Mouse (Mus musculus): ENCODE results near the gene Lst1. TPM values are rescaled to one million over a fixed set of nuclear protein-coding genes. Genes with fewer than 3 reads are reported as not detected.

Lst1 gene
- total RNA-seq, 1 experiment: 2.7 TPM

- H3K4me1 ChIP-seq (ENCODE audit: control insufficient read depth in 2 of 2, insufficient read depth in 2 of 2, low read length in 2 of 2, poor library complexity in 1 of 2): peaks cover 3 to 14% of the 10 kb centered on the region in 2 experiments
- no peak overlapping the region for H3K9ac ChIP-seq (ENCODE audit: insufficient read depth, low read depth, low read length, poor library complexity, severe bottlenecking)
- TF ChIP-seq ZNF384 (IDR thresholded peaks at IDR 0.05; ENCODE audit: low read depth, low read length): no peak
- no peak for TF ChIP-seq MAFK (IDR thresholded peaks at IDR 0.05; ENCODE audit: insufficient read depth, low read depth, low read length)
- no peak for TF ChIP-seq CHD2 (IDR thresholded peaks at IDR 0.05; ENCODE audit: low read depth, low read length)
These were observed 4.7 kb upstream of the Lst1 start for GRCm38 (mm10) chr17:35192924-35193323.

GRCm38 (mm10) chr17:35191723-35192122 is 3.5 kb upstream of the Lst1 start:
- TF ChIP-seq HCFC1 (IDR thresholded peaks at IDR 0.05; ENCODE audit: borderline replicate concordance, insufficient read depth, low read length) (no peak), CHD2 (IDR thresholded peaks at IDR 0.05; ENCODE audit: low read depth, low read length) (no peak), MAFK (IDR thresholded peaks at IDR 0.05; ENCODE audit: insufficient read depth, low read depth, low read length) (no peak), ZNF384 (IDR thresholded peaks at IDR 0.05; ENCODE audit: low read depth, low read length) (no peak), ZC3H11A (IDR thresholded peaks at IDR 0.05; ENCODE audit: borderline replicate concordance, low read depth, low read length) (no peak)
- Histone ChIP-seq H3K4me3 (ENCODE audit: insufficient read depth in 1 of 2, low read depth in 1 of 2, low read length in 2 of 2, poor library complexity in 1 of 2, severe bottlenecking in 1 of 2) (no peak overlapping the region), H3K27ac (ENCODE audit: insufficient read depth, low read depth, low read length, poor library complexity, severe bottlenecking) (no peak overlapping the region), H3K36me3 (ENCODE audit: control insufficient read depth, insufficient read depth, low read length, poor library complexity, severe bottlenecking) (no peaks in the 10 kb centered on the region), H3K9ac (ENCODE audit: insufficient read depth, low read depth, low read length, poor library complexity, severe bottlenecking) (no peak overlapping the region), H3K4me1 (ENCODE audit: control insufficient read depth in 2 of 2, insufficient read depth in 2 of 2, low read length in 2 of 2, poor library complexity in 1 of 2) (peaks cover 4 to 20% of the 10 kb centered on the region in 2 experiments), H3K9me3 (ENCODE audit: control insufficient read depth, insufficient read depth, low read depth, low read length) (no peaks in the 10 kb centered on the region)
- DNase-seq (ENCODE audit: low read depth, low spot score): no peak
- in situ Hi-C loops (cut with MboI; ENCODE audit: low sequenced_read_pairs in 2 of 2, unreplicated experiment in 2 of 2): no loop called here

More at GRCm38 (mm10) chr17:35192924-35193323, 4.7 kb upstream of the Lst1 start:
- Histone ChIP-seq H3K9me3 (ENCODE audit: control insufficient read depth, insufficient read depth, low read depth, low read length) (no peaks in the 10 kb centered on the region), H3K4me3 (ENCODE audit: insufficient read depth in 1 of 2, low read depth in 1 of 2, low read length in 2 of 2, poor library complexity in 1 of 2, severe bottlenecking in 1 of 2) (no peak overlapping the region), H3K36me3 (ENCODE audit: control insufficient read depth, insufficient read depth, low read length, poor library complexity, severe bottlenecking) (no peaks in the 10 kb centered on the region), H3K27ac (ENCODE audit: insufficient read depth, low read depth, low read length, poor library complexity, severe bottlenecking) (no peak overlapping the region)
- no peak for DNase-seq (ENCODE audit: low read depth, low spot score)
- in situ Hi-C loops (cut with MboI; ENCODE audit: low sequenced_read_pairs in 2 of 2, unreplicated experiment in 2 of 2): no loop called here

- no peaks in the 10 kb centered on the region for H3K36me3 ChIP-seq (ENCODE audit: control insufficient read depth, insufficient read depth, low read length, poor library complexity, severe bottlenecking)
- no peak overlapping the region for H3K9ac ChIP-seq (ENCODE audit: insufficient read depth, low read depth, low read length, poor library complexity, severe bottlenecking)
- in situ Hi-C loops (cut with MboI; ENCODE audit: low sequenced_read_pairs in 2 of 2, unreplicated experiment in 2 of 2): no loop called here
- peaks cover 7 to 26% of the 10 kb centered on the region in 2 experiments for H3K4me1 ChIP-seq (ENCODE audit: control insufficient read depth in 2 of 2, insufficient read depth in 2 of 2, low read length in 2 of 2, poor library complexity in 1 of 2)
- no peaks in the 10 kb centered on the region for H3K9me3 ChIP-seq (ENCODE audit: control insufficient read depth, insufficient read depth, low read depth, low read length)
- H3K4me3 ChIP-seq (ENCODE audit: insufficient read depth in 1 of 2, low read depth in 1 of 2, low read length in 2 of 2, poor library complexity in 1 of 2, severe bottlenecking in 1 of 2): no peak overlapping the region
- no peak overlapping the region for H3K27ac ChIP-seq (ENCODE audit: insufficient read depth, low read depth, low read length, poor library complexity, severe bottlenecking)
- no peak for DNase-seq (ENCODE audit: low read depth, low spot score)
- TF ChIP-seq MAFK (IDR thresholded peaks at IDR 0.05; ENCODE audit: insufficient read depth, low read depth, low read length) (no peak), ZC3H11A (IDR thresholded peaks at IDR 0.05; ENCODE audit: borderline replicate concordance, low read depth, low read length) (no peak), HCFC1 (IDR thresholded peaks at IDR 0.05; ENCODE audit: borderline replicate concordance, insufficient read depth, low read length) (no peak), ZNF384 (IDR thresholded peaks at IDR 0.05; ENCODE audit: low read depth, low read length) (no peak)
These were observed 1.9 kb upstream of the Lst1 start for GRCm38 (mm10) chr17:35190096-35190495.

- Histone ChIP-seq H3K4me3 (ENCODE audit: insufficient read depth in 1 of 2, low read depth in 1 of 2, low read length in 2 of 2, poor library complexity in 1 of 2, severe bottlenecking in 1 of 2) (no peak overlapping the region), H3K36me3 (ENCODE audit: control insufficient read depth, insufficient read depth, low read length, poor library complexity, severe bottlenecking) (no peaks in the 10 kb centered on the region), H3K9me3 (ENCODE audit: control insufficient read depth, insufficient read depth, low read depth, low read length) (no peaks in the 10 kb centered on the region), H3K9ac (ENCODE audit: insufficient read depth, low read depth, low read length, poor library complexity, severe bottlenecking) (no peak overlapping the region), H3K27ac (ENCODE audit: insufficient read depth, low read depth, low read length, poor library complexity, severe bottlenecking) (0 out of 2 replicates have a peak overlapping the region, but pooled peaks have one; percentile 18), H3K4me1 (ENCODE audit: control insufficient read depth in 2 of 2, insufficient read depth in 2 of 2, low read length in 2 of 2, poor library complexity in 1 of 2) (peaks cover 7 to 32% of the 10 kb centered on the region in 2 experiments)
- no peak for DNase-seq (ENCODE audit: low read depth, low spot score)
- in situ Hi-C loops (cut with MboI; ENCODE audit: low sequenced_read_pairs in 2 of 2, unreplicated experiment in 2 of 2): no loop called here
- no peak for TF ChIP-seq MAFK (IDR thresholded peaks at IDR 0.05; ENCODE audit: insufficient read depth, low read depth, low read length)
These were observed 947 bp upstream of the Lst1 start for GRCm38 (mm10) chr17:35189186-35189585.

- TF ChIP-seq CHD2 (IDR thresholded peaks at IDR 0.05; ENCODE audit: low read depth, low read length) (no peak), ZC3H11A (IDR thresholded peaks at IDR 0.05; ENCODE audit: borderline replicate concordance, low read depth, low read length) (no peak), ZNF384 (IDR thresholded peaks at IDR 0.05; ENCODE audit: low read depth, low read length) (no peak), MAFK (IDR thresholded peaks at IDR 0.05; ENCODE audit: insufficient read depth, low read depth, low read length) (no peak), HCFC1 (IDR thresholded peaks at IDR 0.05; ENCODE audit: borderline replicate concordance, insufficient read depth, low read length) (no peak)
- in situ Hi-C loops (cut with MboI; ENCODE audit: low sequenced_read_pairs in 2 of 2, unreplicated experiment in 2 of 2): no loop called here
- Histone ChIP-seq H3K27ac (ENCODE audit: insufficient read depth, low read depth, low read length, poor library complexity, severe bottlenecking) (peak overlapping the region; percentile 91; the same call in 1 of the 2 replicates), H3K36me3 (ENCODE audit: control insufficient read depth, insufficient read depth, low read length, poor library complexity, severe bottlenecking) (no peaks in the 10 kb centered on the region), H3K9me3 (ENCODE audit: control insufficient read depth, insufficient read depth, low read depth, low read length) (no peaks in the 10 kb centered on the region), H3K9ac (ENCODE audit: insufficient read depth, low read depth, low read length, poor library complexity, severe bottlenecking) (no peak overlapping the region), H3K4me3 (ENCODE audit: insufficient read depth in 1 of 2, low read depth in 1 of 2, low read length in 2 of 2, poor library complexity in 1 of 2, severe bottlenecking in 1 of 2) (no peak overlapping the region), H3K4me1 (ENCODE audit: control insufficient read depth in 2 of 2, insufficient read depth in 2 of 2, low read length in 2 of 2, poor library complexity in 1 of 2) (peaks cover 7 to 33% of the 10 kb centered on the region in 2 experiments)
- no peak for DNase-seq (ENCODE audit: low read depth, low spot score)
These were observed 894 bp downstream of the Lst1 start for GRCm38 (mm10) chr17:35187345-35187744.
